8 mouse cellular contexts compared by ENCODE assay signal in the genomic region with DNA sequence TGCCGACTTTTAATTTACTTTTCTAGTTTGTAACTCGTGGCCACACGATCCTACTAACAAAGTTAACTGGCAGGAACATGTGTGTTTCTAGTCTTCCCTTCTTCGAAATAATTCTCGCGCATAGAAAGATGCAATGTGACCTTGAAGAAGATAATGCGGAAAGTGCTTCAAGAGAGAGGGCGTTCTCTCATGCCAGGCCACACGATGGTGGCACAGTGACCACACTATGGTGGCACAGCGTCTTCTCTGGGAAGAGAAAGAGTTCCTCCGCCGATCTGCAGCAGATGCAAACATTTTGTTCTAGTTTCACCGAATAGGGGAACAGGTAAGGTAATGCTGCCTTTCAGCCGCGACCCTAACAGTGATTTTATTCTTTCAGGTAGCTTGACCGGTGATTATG.
DNase-seq lines count a peak whose midpoint lies in the region; ATAC-seq and TF ChIP-seq lines count a peak whose summit lies in the region.

No protein-coding gene starts in this region.

- peak overlapping the region; percentile 62 for H3K4me2 ChIP-seq in heart, embryonic 12.5 days
- peak overlapping the region; percentile 50 for H3K4me2 ChIP-seq in forebrain, postnatal 0 days (ENCODE audit: low read depth)

- ATAC-seq in heart, embryonic 12.5 days (ENCODE audit: insufficient number of reproducible peaks, low FRiP score) = no peak
- peak; percentile 19; the same call in 1 of the 2 replicates for ATAC-seq in forebrain, postnatal 0 days
- ATAC-seq in CD4-positive, CD25-positive, alpha-beta regulatory T cell, adult 4 months = no peak

- H3K9me3 ChIP-seq in heart, embryonic 12.5 days (replicated peaks) = no peaks in the 10 kb centered on the region
- H3K9me3 ChIP-seq in ES-E14 (ENCODE audit: control insufficient read depth, insufficient read depth, low read depth, low read length) = no peaks in the 10 kb centered on the region
- H3K9me3 ChIP-seq in forebrain, postnatal 0 days (ENCODE audit: low read length) = no peaks in the 10 kb centered on the region
- no peaks in the 10 kb centered on the region for H3K9me3 ChIP-seq in midbrain, embryonic 10.5 days (replicated peaks)

- WGBS in heart, embryonic 12.5 days = 38% methylated on average over 16 of the region's 16 CpGs
- 43% methylated on average over 16 of the region's 16 CpGs for WGBS in forebrain, postnatal 0 days
- 51% methylated on average over 16 of the region's 16 CpGs for WGBS in midbrain, embryonic 10.5 days

- in situ Hi-C loops in ES-E14 (cut with MboI; ENCODE audit: low sequenced_read_pairs in 2 of 2, unreplicated experiment in 2 of 2) = no loop called here

- no peaks in the 10 kb centered on the region for H3K4me1 ChIP-seq in heart, embryonic 12.5 days (replicated peaks)
- peaks cover 0 to 3% of the 10 kb centered on the region in 2 experiments; a peak in 1 of 4 replicates for H3K4me1 ChIP-seq in ES-E14 (ENCODE audit: control insufficient read depth in 2 of 2, insufficient read depth in 2 of 2, low read length in 2 of 2, poor library complexity in 1 of 2)
- peaks cover 4% of the 10 kb centered on the region; the same call in 1 of the 2 replicates for H3K4me1 ChIP-seq in forebrain, postnatal 0 days (ENCODE audit: insufficient read depth)
- peaks cover 6% of the 10 kb centered on the region; the same call in 1 of the 2 replicates for H3K4me1 ChIP-seq in midbrain, embryonic 10.5 days

- DNase-seq in heart, adult 11 months = no peak
- no peak for DNase-seq in ES-E14 (ENCODE audit: low read depth, low spot score)
- peak; percentile 11 for DNase-seq in forebrain, postnatal 0 days
- DNase-seq in midbrain, embryonic 10.5 days (ENCODE audit: low spot score) = peak; percentile 15
- DNase-seq in spleen, postnatal 10 days (ENCODE audit: low spot score in 2 of 2) = no peak
- DNase-seq in gastrocnemius, postnatal 25 days = no peak

- no peak overlapping the region for H3K27ac ChIP-seq in heart, embryonic 12.5 days (ENCODE audit: poor library complexity, severe bottlenecking)
- H3K27ac ChIP-seq in ES-E14 (ENCODE audit: insufficient read depth, low read depth, low read length, poor library complexity, severe bottlenecking) = no peak overlapping the region
- H3K27ac ChIP-seq in forebrain, postnatal 0 days (ENCODE audit: low read depth, low read length) = no peak overlapping the region
- H3K27ac ChIP-seq in midbrain, embryonic 10.5 days (replicated peaks) = no peak overlapping the region

- H3K9ac ChIP-seq in heart, embryonic 12.5 days = 0 out of 2 replicates have a peak overlapping the region, but pooled peaks have one; percentile 11
- no peak overlapping the region for H3K9ac ChIP-seq in ES-E14 (ENCODE audit: insufficient read depth, low read depth, low read length, poor library complexity, severe bottlenecking)
- peak overlapping the region; percentile 23 for H3K9ac ChIP-seq in forebrain, postnatal 0 days

- H3K4me3 ChIP-seq in heart, embryonic 12.5 days = peak overlapping the region; percentile 29
- H3K4me3 ChIP-seq in ES-E14 (ENCODE audit: insufficient read depth in 1 of 2, low read depth in 1 of 2, low read length in 2 of 2, poor library complexity in 1 of 2, severe bottlenecking in 1 of 2) = peak overlapping the region; percentile 14 to 29
- peak overlapping the region; percentile 31 for H3K4me3 ChIP-seq in forebrain, postnatal 0 days (ENCODE audit: low read depth, low read length)
- peak overlapping the region; percentile 42 for H3K4me3 ChIP-seq in midbrain, embryonic 10.5 days

- no peak for TF ChIP-seq CTCF in forebrain, postnatal 0 days (IDR thresholded peaks at IDR 0.05; ENCODE audit: low read depth)

- H3K27me3 ChIP-seq in heart, embryonic 12.5 days (replicated peaks) = no peaks in the 10 kb centered on the region
- H3K27me3 ChIP-seq in forebrain, postnatal 0 days (ENCODE audit: insufficient read depth, low read length) = no peaks in the 10 kb centered on the region
- H3K27me3 ChIP-seq in midbrain, embryonic 10.5 days (ENCODE audit: low read depth, poor library complexity, severe bottlenecking) = peaks cover 10% of the 10 kb centered on the region

- no peaks in the 10 kb centered on the region for H3K36me3 ChIP-seq in heart, embryonic 12.5 days
- no peaks in the 10 kb centered on the region for H3K36me3 ChIP-seq in ES-E14 (ENCODE audit: control insufficient read depth, insufficient read depth, low read length, poor library complexity, severe bottlenecking)
- H3K36me3 ChIP-seq in forebrain, postnatal 0 days (ENCODE audit: insufficient read depth) = no peaks in the 10 kb centered on the region
- no peaks in the 10 kb centered on the region for H3K36me3 ChIP-seq in midbrain, embryonic 10.5 days

TF ChIP-seq in ES-E14, 5 proteins besides CTCF, POLR2A, EP300 and RAD21:
- TF ChIP-seq CHD2 (IDR thresholded peaks at IDR 0.05; ENCODE audit: low read depth, low read length) (no peak), ZC3H11A (IDR thresholded peaks at IDR 0.05; ENCODE audit: borderline replicate concordance, low read depth, low read length) (no peak), MAFK (IDR thresholded peaks at IDR 0.05; ENCODE audit: insufficient read depth, low read depth, low read length) (no peak), ZNF384 (IDR thresholded peaks at IDR 0.05; ENCODE audit: low read depth, low read length) (no peak), HCFC1 (IDR thresholded peaks at IDR 0.05; ENCODE audit: borderline replicate concordance, insufficient read depth, low read length) (no peak)

Comparison
In these comparisons a context has a peak if more than half of its experiments do, and no peak if none do; other contexts are left out.
1. DNase-seq: peak in forebrain, postnatal 0 days (single experiment) and midbrain, embryonic 10.5 days (single experiment); none in heart, adult 11 months (single experiment), ES-E14 (single experiment), spleen, postnatal 10 days (0 of 2) and gastrocnemius, postnatal 25 days (single experiment).
2. Peak in every context shown above with its lines, with median percentiles within 50 percentile points of each other: H3K4me3 ChIP-seq.